Mouse (Mus musculus): ENCODE data around the gene Ell. TPM values are rescaled to one million over a fixed set of nuclear protein-coding genes. Genes with fewer than 3 reads are reported as not detected.
A peak's percentile ranks its signal among the peaks of the same experiment; 100 is the strongest.

The Ell gene
- polyA plus RNA-seq, 1 experiment from 2014 or later, result 11.6 TPM

- peak overlapping the region; percentile 87 for H3K4me2 ChIP-seq
- WGBS, result 31% methylated on average over 7 of the region's 7 CpGs
- H3K4me1 ChIP-seq, result peaks cover 46% of the 10 kb centered on the region
- peak overlapping the region; percentile 95 for H3K27ac ChIP-seq (replicated peaks)
- peak overlapping the region; percentile 74 for H3K4me3 ChIP-seq
- no peaks in the 10 kb centered on the region for H3K9me3 ChIP-seq
- H3K36me3 ChIP-seq, result peaks cover 20% of the 10 kb centered on the region
- H3K27me3 ChIP-seq (replicated peaks), result no peaks in the 10 kb centered on the region
- peak overlapping the region; percentile 93 for H3K9ac ChIP-seq
- ATAC-seq (ENCODE audit: extremely low read depth, insufficient number of reproducible peaks, low FRiP score, low TSS enrichment), result no peak
Measured at GRCm38 (mm10) chr8:70540507-70541071, 1.3 kb downstream of the Ell start.

GRCm38 (mm10) chr8:70541081-70541480 lies 1.8 kb downstream of the Ell start:
- H3K4me3 ChIP-seq, result peak overlapping the region; percentile 74
- H3K4me2 ChIP-seq, result peak overlapping the region; percentile 87
- peaks cover 15% of the 10 kb centered on the region for H3K36me3 ChIP-seq
- 59% methylated on average over 5 of the region's 5 CpGs for WGBS
- ATAC-seq (ENCODE audit: extremely low read depth, insufficient number of reproducible peaks, low FRiP score, low TSS enrichment), result no peak
- peaks cover 46% of the 10 kb centered on the region for H3K4me1 ChIP-seq
- no peaks in the 10 kb centered on the region for H3K27me3 ChIP-seq (replicated peaks)
- peak overlapping the region; percentile 95 for H3K27ac ChIP-seq (replicated peaks)
- no peaks in the 10 kb centered on the region for H3K9me3 ChIP-seq
- H3K9ac ChIP-seq, result peak overlapping the region; percentile 93

GRCm38 (mm10) chr8:70544200-70544687 lies 5.0 kb downstream of the Ell start:
- H3K27ac ChIP-seq (replicated peaks), result peak overlapping the region; percentile 53
- no peaks in the 10 kb centered on the region for H3K27me3 ChIP-seq (replicated peaks)
- no peak for ATAC-seq (ENCODE audit: extremely low read depth, insufficient number of reproducible peaks, low FRiP score, low TSS enrichment)
- H3K4me3 ChIP-seq, result no peak overlapping the region
- H3K4me1 ChIP-seq, result peaks cover 59% of the 10 kb centered on the region
- H3K36me3 ChIP-seq, result 0 out of 2 replicates have a peak, but pooled peaks cover 3% of the 10 kb centered on the region
- H3K9me3 ChIP-seq, result no peaks in the 10 kb centered on the region
- WGBS, result 62% methylated on average over 6 of the region's 6 CpGs
- H3K4me2 ChIP-seq, result no peak overlapping the region
- H3K9ac ChIP-seq, result no peak overlapping the region

GRCm38 (mm10) chr8:70546412-70546811 lies 7.2 kb downstream of the Ell start:
- Histone ChIP-seq H3K4me1 (peaks cover 53% of the 10 kb centered on the region), H3K4me2 (no peak overlapping the region), H3K9me3 (no peaks in the 10 kb centered on the region), H3K36me3 (0 out of 2 replicates have a peak, but pooled peaks cover 4% of the 10 kb centered on the region), H3K9ac (no peak overlapping the region), H3K4me3 (no peak overlapping the region), H3K27ac (replicated peaks) (no peak overlapping the region), H3K27me3 (replicated peaks) (no peaks in the 10 kb centered on the region)
- ATAC-seq (ENCODE audit: extremely low read depth, insufficient number of reproducible peaks, low FRiP score, low TSS enrichment), result no peak
- 79% methylated on average over 4 of the region's 4 CpGs for WGBS

GRCm38 (mm10) chr8:70547762-70548161 lies 8.5 kb downstream of the Ell start:
- Histone ChIP-seq H3K4me1 (peaks cover 61% of the 10 kb centered on the region), H3K9ac (no peak overlapping the region), H3K27me3 (replicated peaks) (no peaks in the 10 kb centered on the region), H3K36me3 (0 out of 2 replicates have a peak, but pooled peaks cover 4% of the 10 kb centered on the region), H3K9me3 (no peaks in the 10 kb centered on the region), H3K4me3 (no peak overlapping the region), H3K27ac (replicated peaks) (peak overlapping the region; percentile 33; the same call in 1 of the 2 replicates), H3K4me2 (no peak overlapping the region)
- ATAC-seq (ENCODE audit: extremely low read depth, insufficient number of reproducible peaks, low FRiP score, low TSS enrichment), result no peak
- WGBS, result 81% methylated on average over 6 of the region's 6 CpGs

GRCm38 (mm10) chr8:70549412-70550184 lies 10.3 kb downstream of the Ell start:
- 89% methylated on average over 10 of the region's 10 CpGs for WGBS
- Histone ChIP-seq H3K4me2 (no peak overlapping the region), H3K36me3 (0 out of 2 replicates have a peak, but pooled peaks cover 4% of the 10 kb centered on the region), H3K27me3 (replicated peaks) (no peaks in the 10 kb centered on the region), H3K4me1 (peaks cover 63% of the 10 kb centered on the region), H3K9me3 (no peaks in the 10 kb centered on the region), H3K27ac (replicated peaks) (no peak overlapping the region), H3K9ac (no peak overlapping the region), H3K4me3 (no peak overlapping the region)
- ATAC-seq (ENCODE audit: extremely low read depth, insufficient number of reproducible peaks, low FRiP score, low TSS enrichment), result no peak

GRCm38 (mm10) chr8:70551558-70552161 lies 12.4 kb downstream of the Ell start:
- Histone ChIP-seq H3K4me1 (peaks cover 58% of the 10 kb centered on the region), H3K27ac (replicated peaks) (peak overlapping the region; percentile 74), H3K27me3 (replicated peaks) (no peaks in the 10 kb centered on the region), H3K4me3 (no peak overlapping the region), H3K9me3 (no peaks in the 10 kb centered on the region), H3K9ac (peak overlapping the region; percentile 56), H3K4me2 (peak overlapping the region; percentile 19; the same call in 1 of the 2 replicates), H3K36me3 (peaks cover 6% of the 10 kb centered on the region; the same call in 1 of the 2 replicates)
- no peak for ATAC-seq (ENCODE audit: extremely low read depth, insufficient number of reproducible peaks, low FRiP score, low TSS enrichment)
- WGBS, result 32% methylated on average over 3 of the region's 3 CpGs

- Histone ChIP-seq H3K4me2 (no peak overlapping the region), H3K4me3 (no peak overlapping the region), H3K36me3 (peaks cover 8% of the 10 kb centered on the region; the same call in 1 of the 2 replicates), H3K27ac (replicated peaks) (peak overlapping the region; percentile 74), H3K9ac (no peak overlapping the region), H3K27me3 (replicated peaks) (no peaks in the 10 kb centered on the region), H3K4me1 (peaks cover 61% of the 10 kb centered on the region), H3K9me3 (no peaks in the 10 kb centered on the region)
- no peak for ATAC-seq (ENCODE audit: extremely low read depth, insufficient number of reproducible peaks, low FRiP score, low TSS enrichment)
- WGBS, result 9% methylated on average over 1 of the region's 1 CpGs
Measured at GRCm38 (mm10) chr8:70552836-70553235, 13.6 kb downstream of the Ell start.

GRCm38 (mm10) chr8:70553740-70554139 lies 14.5 kb downstream of the Ell start:
- Histone ChIP-seq H3K4me1 (peaks cover 61% of the 10 kb centered on the region), H3K4me2 (no peak overlapping the region), H3K9me3 (no peaks in the 10 kb centered on the region), H3K4me3 (no peak overlapping the region), H3K27me3 (replicated peaks) (no peaks in the 10 kb centered on the region), H3K27ac (replicated peaks) (peak overlapping the region; percentile 74), H3K9ac (no peak overlapping the region), H3K36me3 (peaks cover 8% of the 10 kb centered on the region; the same call in 1 of the 2 replicates)
- ATAC-seq (ENCODE audit: extremely low read depth, insufficient number of reproducible peaks, low FRiP score, low TSS enrichment), result 0 out of 2 replicates have a peak, but pooled peaks have one; percentile 15

- Histone ChIP-seq H3K27ac (replicated peaks) (no peak overlapping the region), H3K36me3 (peaks cover 4% of the 10 kb centered on the region; the same call in 1 of the 2 replicates), H3K4me2 (no peak overlapping the region), H3K4me1 (peaks cover 71% of the 10 kb centered on the region), H3K9ac (no peak overlapping the region), H3K4me3 (no peak overlapping the region), H3K9me3 (no peaks in the 10 kb centered on the region), H3K27me3 (replicated peaks) (no peaks in the 10 kb centered on the region)
- WGBS, result 86% methylated on average over 4 of the region's 4 CpGs
- no peak for ATAC-seq (ENCODE audit: extremely low read depth, insufficient number of reproducible peaks, low FRiP score, low TSS enrichment)
Measured at GRCm38 (mm10) chr8:70555079-70555747, 16.0 kb downstream of the Ell start.

- H3K4me3 ChIP-seq, result no peak overlapping the region
- no peaks in the 10 kb centered on the region for H3K27me3 ChIP-seq (replicated peaks)
- H3K36me3 ChIP-seq, result peaks cover 4% of the 10 kb centered on the region; the same call in 1 of the 2 replicates
- ATAC-seq (ENCODE audit: extremely low read depth, insufficient number of reproducible peaks, low FRiP score, low TSS enrichment), result no peak
- no peak overlapping the region for H3K4me2 ChIP-seq
- H3K9ac ChIP-seq, result peak overlapping the region; percentile 72
- H3K27ac ChIP-seq (replicated peaks), result peak overlapping the region; percentile 45
- H3K9me3 ChIP-seq, result no peaks in the 10 kb centered on the region
- H3K4me1 ChIP-seq, result peaks cover 75% of the 10 kb centered on the region
- 46% methylated on average over 4 of the region's 4 CpGs for WGBS
Measured at GRCm38 (mm10) chr8:70558334-70558733, 19.1 kb downstream of the Ell start.
